In genomic region chr4:132842970-132843704, GRCm38 (mm10) we compare ENCODE assay signal across 7 mouse cellular contexts. TPM values are rescaled to one million over a fixed set of nuclear protein-coding genes. Genes with fewer than 3 reads are reported as not detected.
DNase-seq lines count a peak whose midpoint lies in the region; ATAC-seq lines count a peak whose summit lies in the region.

TSS of gene Ppp1r8 (minus strand) at chr4:132843169.

- peak within 1 kb of the TSS; percentile 90 for H3K9ac ChIP-seq in embryonic facial prominence, embryonic 11.5 days (replicated peaks; ENCODE audit: low read length)
- H3K9ac ChIP-seq in midbrain, embryonic 13.5 days (replicated peaks): peak within 1 kb of the TSS; percentile 96

- peaks cover 3% of the 10 kb centered on the region for H3K36me3 ChIP-seq in embryonic facial prominence, embryonic 11.5 days (replicated peaks; ENCODE audit: control insufficient read depth, insufficient read depth, low read depth, low read length)
- H3K36me3 ChIP-seq in limb, embryonic 10.5 days: peaks cover 32% of the 10 kb centered on the region
- H3K36me3 ChIP-seq in midbrain, embryonic 13.5 days: peaks cover 33% of the 10 kb centered on the region

- no peaks in the 10 kb centered on the region for H3K9me3 ChIP-seq in embryonic facial prominence, embryonic 11.5 days (replicated peaks; ENCODE audit: control insufficient read depth, low read length)
- H3K9me3 ChIP-seq in limb, embryonic 10.5 days (replicated peaks): no peaks in the 10 kb centered on the region
- H3K9me3 ChIP-seq in midbrain, embryonic 13.5 days: no peaks in the 10 kb centered on the region

- H3K27me3 ChIP-seq in embryonic facial prominence, embryonic 11.5 days (ENCODE audit: control insufficient read depth, insufficient read depth, low read length): no peaks in the 10 kb centered on the region
- no peaks in the 10 kb centered on the region for H3K27me3 ChIP-seq in limb, embryonic 10.5 days (ENCODE audit: low read depth, poor library complexity, severe bottlenecking)
- no peaks in the 10 kb centered on the region for H3K27me3 ChIP-seq in midbrain, embryonic 13.5 days

- WGBS in embryonic facial prominence, embryonic 11.5 days: 1% methylated on average over 40 of the region's 40 CpGs
- 2% methylated on average over 40 of the region's 40 CpGs for WGBS in limb, embryonic 10.5 days
- WGBS in midbrain, embryonic 13.5 days: under 1% methylated on average over 40 of the region's 40 CpGs

- peak within 1 kb of the TSS; percentile 7 for H3K27ac ChIP-seq in embryonic facial prominence, embryonic 11.5 days (replicated peaks; ENCODE audit: low read depth, low read length)
- H3K27ac ChIP-seq in limb, embryonic 10.5 days: peak within 1 kb of the TSS; percentile 90
- peak within 1 kb of the TSS; percentile 85 for H3K27ac ChIP-seq in midbrain, embryonic 13.5 days

- peak; percentile 98 for ATAC-seq in embryonic facial prominence, embryonic 11.5 days (replicated peaks; ENCODE audit: insufficient number of reproducible peaks, low FRiP score, low TSS enrichment, low read depth)
- peak; percentile 99 for ATAC-seq in granulocyte monocyte progenitor cell, adult 5-6 weeks (replicated peaks; ENCODE audit: poor library complexity, severe bottlenecking)
- peak; percentile 99 for ATAC-seq in midbrain, embryonic 13.5 days

- H3K4me3 ChIP-seq in embryonic facial prominence, embryonic 11.5 days (ENCODE audit: low read depth, low read length): peak within 1 kb of the TSS; percentile 70
- peak within 1 kb of the TSS; percentile 81 for H3K4me3 ChIP-seq in limb, embryonic 10.5 days
- peak within 1 kb of the TSS; percentile 93 for H3K4me3 ChIP-seq in midbrain, embryonic 13.5 days (replicated peaks)

- peak within 1 kb of the TSS; percentile 60 for H3K4me2 ChIP-seq in embryonic facial prominence, embryonic 11.5 days (ENCODE audit: low read depth, low read length)
- peak within 1 kb of the TSS; percentile 63 for H3K4me2 ChIP-seq in midbrain, embryonic 13.5 days (replicated peaks)

- DNase-seq in adrenal gland, postnatal 14 days: peak; percentile 94
- peak; percentile 95 for DNase-seq in embryonic facial prominence, embryonic 11.5 days (ENCODE audit: low spot score)
- peak; percentile 90 for DNase-seq in kidney, adult 11 months
- peak; percentile 88 for DNase-seq in limb, embryonic 10.5 days (ENCODE audit: low spot score)
- DNase-seq in spleen, adult 12 weeks (ENCODE audit: low spot score): peak; percentile 71

- H3K4me1 ChIP-seq in embryonic facial prominence, embryonic 11.5 days (ENCODE audit: control insufficient read depth, insufficient read depth, low read length): no peaks in the 10 kb centered on the region; the same call in 1 of the 2 replicates
- H3K4me1 ChIP-seq in limb, embryonic 10.5 days: peaks cover 21% of the 10 kb centered on the region
- peaks cover 17% of the 10 kb centered on the region for H3K4me1 ChIP-seq in midbrain, embryonic 13.5 days (replicated peaks)

RNA-seq across cellular contexts. Expression of gene Ppp1r8, which starts in this region (rescaled TPM):
- total RNA-seq in adrenal gland, postnatal 14 days (2021): 38.6 and 46.8 TPM in 2 replicates
- polyA plus RNA-seq in embryonic facial prominence, embryonic 11.5 days (2014; fragmentation: Nextera tagmentation; extraction: Ambion mirVana): 117 and 124 TPM in 2 replicates
- 59.6 and 70.9 TPM in 2 replicates for total RNA-seq in granulocyte monocyte progenitor cell, adult 5-6 weeks (2014; fragmentation: Nextera tagmentation)
- total RNA-seq in granulocyte monocyte progenitor cell, adult 5-6 weeks (2017): 67.6 and 85.2 TPM in 2 replicates
- 79.7 and 80.9 TPM in 2 replicates for polyA plus RNA-seq in limb, embryonic 10.5 days (2016; fragmentation: Nextera tagmentation; extraction: Ambion mirVana)
- 59.8 and 60.4 TPM in 2 replicates for polyA plus RNA-seq in midbrain, embryonic 13.5 days (2015; fragmentation: Nextera tagmentation; extraction: Ambion mirVana)

Comparison
In these comparisons a context has a peak if more than half of its experiments do, and no peak if none do; other contexts are left out.
1. Peak in every context shown above with its lines: DNase-seq, ATAC-seq, H3K4me3 ChIP-seq and H3K27ac ChIP-seq.
2. H3K27ac ChIP-seq: peak in every context shown above with its lines; median percentile 90 in limb, embryonic 10.5 days; 85 in midbrain, embryonic 13.5 days; 7 in embryonic facial prominence, embryonic 11.5 days.